Mouse (Mus musculus) erythroblast, embryonic 14.5 days (primary cell): Measurements from ENCODE around the gene Hspa4. TPM values are rescaled to one million over a fixed set of nuclear protein-coding genes. Genes with fewer than 3 reads are reported as not detected.
A peak's percentile ranks its signal among the peaks of the same experiment; 100 is the strongest.
"Not testable (repeated sequence)": the region's sequence is repeated elsewhere in the genome, so short reads cannot be mapped to it uniquely, and the experiment has no call there.

ENCODE experiments used
- H3K27me3 ChIP-seq: 2 replicates; pipeline ENCODE4 v1.6.1; 2012; ENCODE audit warnings: inconsistent platforms; ENCODE audit not compliant: control insufficient read depth
- H3K36me3 ChIP-seq: 2 replicates; pipeline ENCODE4 v1.6.1; 2012; ENCODE audit warnings: mild to moderate bottlenecking, inconsistent platforms; ENCODE audit not compliant: control insufficient read depth
- H3K4me1 ChIP-seq: 2 replicates; pipeline ENCODE4 v1.6.1; 2012; ENCODE audit warnings: inconsistent platforms; ENCODE audit not compliant: control insufficient read depth
- H3K4me3 ChIP-seq: replicated peaks from 2 replicates; pipeline ENCODE3; 2012; ENCODE audit warnings: moderate library complexity, mild to moderate bottlenecking, inconsistent platforms
- H3K9me3 ChIP-seq: 2 replicates; pipeline ENCODE4 v1.6.1; 2012; ENCODE audit warnings: low read length, inconsistent platforms, mixed read lengths; ENCODE audit not compliant: control insufficient read depth
- GATA1 ChIP-seq: IDR thresholded peaks from 2 replicates; pipeline ENCODE4 v1.6.1; 2012; ENCODE audit warnings: low read length, inconsistent platforms, mixed read lengths
- TAL1 ChIP-seq: IDR thresholded peaks from 3 replicates; pipeline ENCODE4 v1.6.1; 2012; ENCODE audit warnings: low read length, inconsistent platforms, mixed read lengths
- polyA plus RNA-seq: library from polyadenylated mRNA; stranded (reverse); fragments of >175 nt; gene quantifications from 2 replicates; pipeline ENCODE4 v1.2.3, GENCODE M21; 2012

Gene Hspa4
- polyA plus RNA-seq, 1 experiment, result 0.89 TPM

GRCm38 (mm10) chr11:53297947-53298860 lies 2.1 kb downstream of the Hspa4 start:
- Histone ChIP-seq H3K9me3 (no peaks in the 10 kb centered on the region), H3K36me3 (peaks cover 42% of the 10 kb centered on the region), H3K4me1 (peaks cover 59% of the 10 kb centered on the region), H3K27me3 (no peaks in the 10 kb centered on the region), H3K4me3 (peak overlapping the region; percentile 98)
- TF ChIP-seq GATA1 (no peak), TAL1 (no peak)

GRCm38 (mm10) chr11:53296880-53297279 lies 3.4 kb downstream of the Hspa4 start:
- Histone ChIP-seq H3K36me3 (peaks cover 56% of the 10 kb centered on the region), H3K9me3 (no peaks in the 10 kb centered on the region)

GRCm38 (mm10) chr11:53294441-53294840 lies 5.8 kb downstream of the Hspa4 start:
- Histone ChIP-seq H3K27me3 (no peaks in the 10 kb centered on the region), H3K36me3 (peaks cover 79% of the 10 kb centered on the region), H3K4me3 (no peak overlapping the region), H3K4me1 (peaks cover 47% of the 10 kb centered on the region), H3K9me3 (no peaks in the 10 kb centered on the region)
- no peak for TF ChIP-seq GATA1
- TF ChIP-seq TAL1, result no peak

More at GRCm38 (mm10) chr11:53296880-53297279, 3.4 kb downstream of the Hspa4 start:
- no peaks in the 10 kb centered on the region for H3K27me3 ChIP-seq
- TF ChIP-seq TAL1 (no peak), GATA1 (no peak)
- H3K4me1 ChIP-seq, result peaks cover 59% of the 10 kb centered on the region
- no peak overlapping the region for H3K4me3 ChIP-seq

- Histone ChIP-seq H3K4me3 (no peak overlapping the region), H3K4me1 (peaks cover 15% of the 10 kb centered on the region), H3K36me3 (peaks cover 91% of the 10 kb centered on the region), H3K9me3 (no peaks in the 10 kb centered on the region), H3K27me3 (no peaks in the 10 kb centered on the region)
- no peak for TF ChIP-seq TAL1
- no peak for TF ChIP-seq GATA1
Measured at GRCm38 (mm10) chr11:53290871-53291270, 9.4 kb downstream of the Hspa4 start.

GRCm38 (mm10) chr11:53290187-53290586 lies 10.1 kb downstream of the Hspa4 start:
- H3K9me3 ChIP-seq, H3K27me3 ChIP-seq, H3K4me3 ChIP-seq: not testable (repeated sequence)
- Histone ChIP-seq H3K4me1 (peaks cover 12% of the 10 kb centered on the region), H3K36me3 (peaks cover 94% of the 10 kb centered on the region)

- no peak overlapping the region for H3K4me3 ChIP-seq
- peaks cover 98% of the 10 kb centered on the region for H3K36me3 ChIP-seq
- no peak for TF ChIP-seq GATA1
- TF ChIP-seq TAL1, result no peak
- H3K9me3 ChIP-seq, result no peaks in the 10 kb centered on the region
- no peaks in the 10 kb centered on the region for H3K4me1 ChIP-seq
- no peaks in the 10 kb centered on the region for H3K27me3 ChIP-seq
Measured at GRCm38 (mm10) chr11:53285885-53286284, 14.4 kb downstream of the Hspa4 start.

GRCm38 (mm10) chr11:53278411-53278810 lies 21.8 kb downstream of the Hspa4 start:
- Histone ChIP-seq H3K4me1 (no peaks in the 10 kb centered on the region), H3K36me3 (peaks cover 91% of the 10 kb centered on the region), H3K4me3 (no peak overlapping the region), H3K27me3 (no peaks in the 10 kb centered on the region), H3K9me3 (no peaks in the 10 kb centered on the region)
- TF ChIP-seq TAL1, result no peak
- no peak for TF ChIP-seq GATA1

GRCm38 (mm10) chr11:53275358-53275757 lies 24.9 kb downstream of the Hspa4 start:
- H3K27me3 ChIP-seq, result no peaks in the 10 kb centered on the region
- no peaks in the 10 kb centered on the region for H3K9me3 ChIP-seq
- no peak overlapping the region for H3K4me3 ChIP-seq
- H3K36me3 ChIP-seq, result peaks cover 90% of the 10 kb centered on the region
- H3K4me1 ChIP-seq, result no peaks in the 10 kb centered on the region
- TF ChIP-seq GATA1 (no peak), TAL1 (no peak)

- TF ChIP-seq GATA1 (no peak), TAL1 (no peak)
- H3K9me3 ChIP-seq, result no peaks in the 10 kb centered on the region
- H3K27me3 ChIP-seq, result no peaks in the 10 kb centered on the region
- H3K36me3 ChIP-seq, result peaks cover 90% of the 10 kb centered on the region
- H3K4me1 ChIP-seq, result no peaks in the 10 kb centered on the region
- H3K4me3 ChIP-seq, result no peak overlapping the region
Measured at GRCm38 (mm10) chr11:53273313-53273712, 26.9 kb downstream of the Hspa4 start.

GRCm38 (mm10) chr11:53269596-53269995 lies 30.7 kb downstream of the Hspa4 start:
- H3K27me3 ChIP-seq, result no peaks in the 10 kb centered on the region
- TF ChIP-seq TAL1, result no peak
- TF ChIP-seq GATA1, result no peak
- no peaks in the 10 kb centered on the region for H3K4me1 ChIP-seq
- H3K9me3 ChIP-seq, result no peaks in the 10 kb centered on the region
- peaks cover 96% of the 10 kb centered on the region for H3K36me3 ChIP-seq
- no peak overlapping the region for H3K4me3 ChIP-seq
